Comparison of ENCODE assay signal across 8 mouse cellular contexts in the genomic region with DNA sequence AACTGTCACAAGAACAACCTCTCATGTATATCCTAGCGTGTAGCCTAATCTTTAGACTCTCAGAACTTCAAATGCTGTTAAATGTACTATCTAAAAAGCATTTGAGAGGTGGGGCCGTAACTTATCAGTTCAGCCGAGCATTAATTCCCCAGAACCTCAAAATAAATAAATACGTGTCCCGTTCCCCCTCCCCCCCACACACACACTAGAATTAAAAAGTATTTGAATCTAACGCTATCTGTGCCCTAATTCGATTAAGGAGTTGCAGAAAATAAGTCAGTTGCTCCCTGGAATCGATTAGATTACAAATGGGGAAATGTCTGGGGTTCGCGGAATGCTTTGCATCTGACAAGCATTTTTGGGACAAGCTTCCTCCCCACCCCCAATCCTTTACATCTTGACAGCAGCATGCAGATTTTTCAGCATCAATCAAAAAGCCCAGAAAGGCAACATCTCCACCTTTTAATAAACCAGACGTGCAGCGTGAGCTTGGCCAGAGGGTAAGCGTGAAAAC. TPM values are rescaled to one million over a fixed set of nuclear protein-coding genes. Genes with fewer than 3 reads are reported as not detected.
DNase-seq lines count a peak whose midpoint lies in the region; ATAC-seq and TF ChIP-seq lines count a peak whose summit lies in the region.

No protein-coding gene starts in this region.

- peaks cover 51% of the 10 kb centered on the region for H3K27me3 ChIP-seq in heart, embryonic 10.5 days (ENCODE audit: insufficient read depth, poor library complexity, severe bottlenecking)
- no peaks in the 10 kb centered on the region for H3K27me3 ChIP-seq in hindbrain, postnatal 0 days (ENCODE audit: insufficient read depth, low read length)
- no peaks in the 10 kb centered on the region for H3K27me3 ChIP-seq in midbrain, postnatal 0 days (ENCODE audit: insufficient read depth, low read length)

- intact Hi-C loops in heart, postnatal 14 days (cut with DNase I): loop anchor here (5.0 kb wide), 2 partner anchors 36 to 54 kb away; no protein-coding TSS in a partner anchor

- peaks cover 22% of the 10 kb centered on the region for H3K4me1 ChIP-seq in heart, embryonic 10.5 days
- 0 out of 2 replicates have a peak, but pooled peaks cover 2% of the 10 kb centered on the region for H3K4me1 ChIP-seq in hindbrain, postnatal 0 days (ENCODE audit: insufficient read depth, low read length)
- peaks cover 11% of the 10 kb centered on the region; the same call in 1 of the 2 replicates for H3K4me1 ChIP-seq in midbrain, postnatal 0 days (ENCODE audit: insufficient read depth, low read length)

- no peak for ATAC-seq in hindbrain, postnatal 0 days
- no peak for ATAC-seq in midbrain, postnatal 0 days (ENCODE audit: low FRiP score)

- no peak overlapping the region for H3K27ac ChIP-seq in heart, embryonic 10.5 days
- H3K27ac ChIP-seq in hindbrain, postnatal 0 days: peak overlapping the region; percentile 90; the same call in 1 of the 2 replicates
- peak overlapping the region; percentile 86; the same call in 1 of the 2 replicates for H3K27ac ChIP-seq in midbrain, postnatal 0 days (ENCODE audit: low read depth, low read length)

- H3K36me3 ChIP-seq in heart, embryonic 10.5 days: no peaks in the 10 kb centered on the region
- H3K36me3 ChIP-seq in hindbrain, postnatal 0 days (ENCODE audit: insufficient read depth, low read length): no peaks in the 10 kb centered on the region
- no peaks in the 10 kb centered on the region for H3K36me3 ChIP-seq in midbrain, postnatal 0 days (ENCODE audit: insufficient read depth, low read length)

- DNase-seq in heart, embryonic 10.5 days (ENCODE audit: low spot score): no peak
- DNase-seq in heart, postnatal 14 days: no peak
- DNase-seq in brain, adult 2 months (ENCODE audit: low read depth, low spot score): peak; percentile 48
- peak; percentile 27 for DNase-seq in hindbrain, postnatal 0 days (ENCODE audit: low spot score)
- no peak for DNase-seq in midbrain, postnatal 0 days (ENCODE audit: low spot score)
- DNase-seq in gastrocnemius, postnatal 25 days: no peak
- no peak for DNase-seq in gastrocnemius, adult 8-10 months (ENCODE audit: low spot score in 2 of 2)
- no peak for DNase-seq in lung, postnatal 25 days (ENCODE audit: low spot score)

- H3K4me3 ChIP-seq in heart, embryonic 10.5 days: peak overlapping the region; percentile 79
- H3K4me3 ChIP-seq in hindbrain, postnatal 0 days (ENCODE audit: low read length): peak overlapping the region; percentile 79
- H3K4me3 ChIP-seq in midbrain, postnatal 0 days (ENCODE audit: low read depth, low read length): peak overlapping the region; percentile 81

- H3K4me2 ChIP-seq in hindbrain, postnatal 0 days (ENCODE audit: low read depth, low read length): peak overlapping the region; percentile 95
- peak overlapping the region; percentile 92 for H3K4me2 ChIP-seq in midbrain, postnatal 0 days (ENCODE audit: low read depth, low read length, poor library complexity, severe bottlenecking)

- no peak for TF ChIP-seq CTCF in hindbrain, postnatal 0 days (IDR thresholded peaks at IDR 0.05; ENCODE audit: low read depth)
- no peak for TF ChIP-seq CTCF in midbrain, postnatal 0 days (IDR thresholded peaks at IDR 0.05)

- H3K9ac ChIP-seq in hindbrain, postnatal 0 days (replicated peaks; ENCODE audit: low read length): peak overlapping the region; percentile 92
- H3K9ac ChIP-seq in midbrain, postnatal 0 days (replicated peaks; ENCODE audit: low read length, poor library complexity, severe bottlenecking): peak overlapping the region; percentile 91

- 8% methylated on average over 13 of the region's 13 CpGs for WGBS in heart, embryonic 10.5 days
- WGBS in hindbrain, postnatal 0 days: 11% methylated on average over 13 of the region's 13 CpGs
- 3% methylated on average over 13 of the region's 13 CpGs for WGBS in midbrain, postnatal 0 days

- H3K9me3 ChIP-seq in heart, embryonic 10.5 days: no peaks in the 10 kb centered on the region
- no peaks in the 10 kb centered on the region for H3K9me3 ChIP-seq in hindbrain, postnatal 0 days (ENCODE audit: low read length)
- H3K9me3 ChIP-seq in midbrain, postnatal 0 days (ENCODE audit: low read length): no peaks in the 10 kb centered on the region

RNA-seq across cellular contexts. Expression of a gene that starts 48.1 kb away (rescaled TPM):
- 7.1 and 8.0 TPM in 2 replicates for polyA plus RNA-seq in heart, embryonic 10.5 days (2016; fragmentation: Nextera tagmentation; extraction: Ambion mirVana)
- total RNA-seq in heart, postnatal 14 days (2021): 1 to 10 TPM; 6.9 to 8.5 TPM
- total RNA-seq in hindbrain, postnatal 0 days (2014; rRNA removed): 217 and 236 TPM in 2 replicates
- 116 and 130 TPM in 2 replicates for polyA plus RNA-seq in hindbrain, postnatal 0 days (2015; fragmentation: Nextera tagmentation; extraction: Ambion mirVana)
- 269 and 291 TPM in 2 replicates for total RNA-seq in midbrain, postnatal 0 days (2014; rRNA removed)
- 132 and 149 TPM in 2 replicates for polyA plus RNA-seq in midbrain, postnatal 0 days (2015; fragmentation: Nextera tagmentation; extraction: Ambion mirVana)
- total RNA-seq in gastrocnemius, postnatal 25 days (2021): 1 to 10 TPM; 2.7 to 3.3 TPM
- 1 to 10 TPM in 3 of 4 experiments, under 1 TPM in 1; 0.92 to 3.0 (median 1.8) TPM for total RNA-seq in gastrocnemius, adult 8-10 months (2022)

Comparison
In these comparisons a context has a peak if more than half of its experiments do, and no peak if none do; other contexts are left out.
1. DNase-seq: peak in brain, adult 2 months (single experiment) and hindbrain, postnatal 0 days (single experiment); none in heart, embryonic 10.5 days (single experiment), heart, postnatal 14 days (0 of 2), midbrain, postnatal 0 days (single experiment), gastrocnemius, postnatal 25 days (single experiment), gastrocnemius, adult 8-10 months (0 of 2) and lung, postnatal 25 days (single experiment).
2. RNA of a gene that starts 48.1 kb away (total RNA-seq): 269 to 291 TPM in midbrain, postnatal 0 days and 217 to 236 TPM in hindbrain, postnatal 0 days; 6.9 to 8.5 TPM in heart, postnatal 14 days, 2.7 to 3.3 TPM in gastrocnemius, postnatal 25 days and 0.92 to 3.0 TPM in gastrocnemius, adult 8-10 months; every median in the first group is over 10 times any median in the second.
3. Peak in every context shown above with its lines, with median percentiles within 50 percentile points of each other: H3K4me3 ChIP-seq.